Mouse (Mus musculus) midbrain, embryonic 13.5 days (tissue): ENCODE results near the gene Scube1. TPM values are rescaled to one million over a fixed set of nuclear protein-coding genes. Genes with fewer than 3 reads are reported as not detected.

Experiments
- ATAC-seq: fragments of 200-750 bp; cut with Nextera tagmentation; 2 replicates; pipeline ENCODE4 v1.8.0; 2017; ENCODE audit warnings: mild to moderate bottlenecking, moderate TSS enrichment, moderate library complexity
- H3K27ac ChIP-seq: fragments of 300-500 bp; sonication (generic); 2 replicates; pipeline ENCODE4 v1.5.1; 2015; ENCODE audit warnings: inconsistent platforms, mild to moderate bottlenecking, moderate library complexity
- H3K27me3 ChIP-seq: fragments of 300-500 bp; sonication (generic); 2 replicates; pipeline ENCODE4 v1.6.1; 2015; ENCODE audit warnings: mild to moderate bottlenecking, inconsistent platforms
- H3K36me3 ChIP-seq: fragments of 300-500 bp; sonication (generic); 2 replicates; pipeline ENCODE4 v1.6.1; 2015; ENCODE audit warnings: mild to moderate bottlenecking, inconsistent platforms
- H3K4me1 ChIP-seq: fragments of 300-500 bp; sonication (generic); replicated peaks from 2 replicates; pipeline ENCODE4 v1.6.1; 2015; ENCODE audit warnings: inconsistent platforms
- H3K4me2 ChIP-seq: fragments of 300-500 bp; sonication (generic); replicated peaks from 2 replicates; pipeline ENCODE4 v1.6.1; 2015; ENCODE audit warnings: moderate library complexity, mild to moderate bottlenecking, inconsistent platforms
- H3K4me3 ChIP-seq: fragments of 300-500 bp; sonication (generic); replicated peaks from 2 replicates; pipeline ENCODE4 v1.5.1; 2015; ENCODE audit warnings: mild to moderate bottlenecking, inconsistent platforms
- H3K9ac ChIP-seq: fragments of 300-500 bp; sonication (generic); replicated peaks from 2 replicates; pipeline ENCODE4 v1.6.1; 2015; ENCODE audit warnings: mild to moderate bottlenecking, inconsistent platforms
- H3K9me3 ChIP-seq: fragments of 300-500 bp; sonication (generic); 2 replicates; pipeline ENCODE4 v1.6.1; 2016; ENCODE audit warnings: mild to moderate bottlenecking, inconsistent platforms
- WGBS: fragments of 180-500 bp; shearing (Covaris S2); methylation state at CpG from one replicate; pipeline ENCODE4 v1.1.7; 2015; 5-methylcytosine and 5-hydroxymethylcytosine counted together
- polyA plus RNA-seq: library from polyadenylated mRNA; unstranded; fragments of >200 nt; fragmentation: Nextera tagmentation; extraction: Ambion mirVana; gene quantifications from 2 replicates; pipeline ENCODE4 v1.2.1, GENCODE M21; 2015

Gene Scube1
- polyA plus RNA-seq, 1 experiment from 2014 or later, result 16.7 TPM

GRCm38 (mm10) chr15:83742018-83742417, 17.2 kb upstream of the Scube1 start:
- no peaks in the 10 kb centered on the region for H3K36me3 ChIP-seq
- H3K4me1 ChIP-seq, result peaks cover 12% of the 10 kb centered on the region; the same call in 1 of the 2 replicates
- 86% methylated on average over 1 of the region's 1 CpGs for WGBS
- H3K4me2 ChIP-seq, result no peak overlapping the region
- peaks cover 18% of the 10 kb centered on the region for H3K27me3 ChIP-seq
- H3K9me3 ChIP-seq, result no peaks in the 10 kb centered on the region
- ATAC-seq, result no peak
- H3K27ac ChIP-seq, result no peak overlapping the region
- H3K4me3 ChIP-seq, result no peak overlapping the region
- H3K9ac ChIP-seq, result no peak overlapping the region

GRCm38 (mm10) chr15:83740676-83741422, 16.0 kb upstream of the Scube1 start:
- Histone ChIP-seq H3K27me3 (peaks cover 29% of the 10 kb centered on the region), H3K9me3 (no peaks in the 10 kb centered on the region), H3K36me3 (no peaks in the 10 kb centered on the region), H3K9ac (peak overlapping the region; percentile 36; the same call in 1 of the 2 replicates), H3K4me2 (no peak overlapping the region), H3K4me1 (peaks cover 12% of the 10 kb centered on the region; the same call in 1 of the 2 replicates), H3K27ac (no peak overlapping the region), H3K4me3 (no peak overlapping the region)
- 24% methylated on average over 21 of the region's 21 CpGs for WGBS
- no peak for ATAC-seq

- H3K9me3 ChIP-seq, result no peaks in the 10 kb centered on the region
These were observed 2.8 kb upstream of the Scube1 start for GRCm38 (mm10) chr15:83727626-83728025.

GRCm38 (mm10) chr15:83726741-83727140, 1.9 kb upstream of the Scube1 start:
- Histone ChIP-seq H3K36me3 (peaks cover 2% of the 10 kb centered on the region; the same call in 1 of the 2 replicates), H3K27me3 (peaks cover 59% of the 10 kb centered on the region)
- WGBS, result 71% methylated on average over 5 of the region's 5 CpGs

More at GRCm38 (mm10) chr15:83727626-83728025, 2.8 kb upstream of the Scube1 start:
- Histone ChIP-seq H3K4me1 (peaks cover 40% of the 10 kb centered on the region), H3K36me3 (no peaks in the 10 kb centered on the region), H3K27me3 (peaks cover 60% of the 10 kb centered on the region), H3K27ac (no peak overlapping the region), H3K9ac (no peak overlapping the region), H3K4me2 (no peak overlapping the region), H3K4me3 (no peak overlapping the region)
- no peak for ATAC-seq
- WGBS, result 4% methylated on average over 3 of the region's 3 CpGs

GRCm38 (mm10) chr15:83725556-83726200, 857 bp upstream of the Scube1 start:
- peaks cover 40% of the 10 kb centered on the region for H3K4me1 ChIP-seq
- peak; percentile 5; the same call in 1 of the 2 replicates for ATAC-seq
- H3K27me3 ChIP-seq, result peaks cover 55% of the 10 kb centered on the region
- no peak overlapping the region for H3K9ac ChIP-seq
- peaks cover 11% of the 10 kb centered on the region for H3K36me3 ChIP-seq
- WGBS, result 7% methylated on average over 27 of the region's 28 CpGs
- no peaks in the 10 kb centered on the region for H3K9me3 ChIP-seq
- no peak overlapping the region for H3K27ac ChIP-seq
- peak overlapping the region; percentile 75 for H3K4me2 ChIP-seq
- no peak overlapping the region; the same call in 1 of the 2 replicates for H3K4me3 ChIP-seq

More at GRCm38 (mm10) chr15:83726741-83727140, 1.9 kb upstream of the Scube1 start:
- Histone ChIP-seq H3K4me3 (no peak overlapping the region), H3K27ac (no peak overlapping the region), H3K9me3 (no peaks in the 10 kb centered on the region), H3K4me1 (peaks cover 40% of the 10 kb centered on the region), H3K9ac (no peak overlapping the region), H3K4me2 (no peak overlapping the region)
- no peak for ATAC-seq

GRCm38 (mm10) chr15:83724160-83724885, 498 bp downstream of the Scube1 start:
- H3K9ac ChIP-seq, result peak overlapping the region; percentile 82
- peaks cover 20% of the 10 kb centered on the region for H3K36me3 ChIP-seq
- peak overlapping the region; percentile 74 for H3K27ac ChIP-seq
- H3K4me3 ChIP-seq, result peak overlapping the region; percentile 76
- ATAC-seq, result peak; percentile 6
- H3K9me3 ChIP-seq, result no peaks in the 10 kb centered on the region
- peaks cover 40% of the 10 kb centered on the region for H3K4me1 ChIP-seq
- WGBS, result under 1% methylated on average over 52 of the region's 61 CpGs
- H3K4me2 ChIP-seq, result peak overlapping the region; percentile 75
- H3K27me3 ChIP-seq, result peaks cover 50% of the 10 kb centered on the region

GRCm38 (mm10) chr15:83715582-83716228, 9.1 kb downstream of the Scube1 start:
- 59% methylated on average over 6 of the region's 6 CpGs for WGBS
- Histone ChIP-seq H3K27me3 (peaks cover 35% of the 10 kb centered on the region), H3K4me1 (peaks cover 17% of the 10 kb centered on the region)

GRCm38 (mm10) chr15:83712798-83713197, 12.0 kb downstream of the Scube1 start:
- peaks cover 32% of the 10 kb centered on the region for H3K4me1 ChIP-seq
- peaks cover 3% of the 10 kb centered on the region for H3K36me3 ChIP-seq
- ATAC-seq, result no peak
- no peaks in the 10 kb centered on the region for H3K9me3 ChIP-seq
- 81% methylated on average over 10 of the region's 10 CpGs for WGBS
- no peak overlapping the region for H3K4me3 ChIP-seq
- no peak overlapping the region for H3K9ac ChIP-seq
- peaks cover 39% of the 10 kb centered on the region for H3K27me3 ChIP-seq
- H3K4me2 ChIP-seq, result no peak overlapping the region
- H3K27ac ChIP-seq, result no peak overlapping the region

More at GRCm38 (mm10) chr15:83715582-83716228, 9.1 kb downstream of the Scube1 start:
- Histone ChIP-seq H3K27ac (no peak overlapping the region), H3K9ac (no peak overlapping the region), H3K4me2 (no peak overlapping the region), H3K4me3 (no peak overlapping the region), H3K36me3 (peaks cover 24% of the 10 kb centered on the region), H3K9me3 (no peaks in the 10 kb centered on the region)
- ATAC-seq, result no peak

- Histone ChIP-seq H3K27ac (no peak overlapping the region), H3K4me1 (peaks cover 32% of the 10 kb centered on the region), H3K9ac (no peak overlapping the region), H3K4me2 (no peak overlapping the region), H3K4me3 (no peak overlapping the region), H3K36me3 (no peaks in the 10 kb centered on the region; the same call in 1 of the 2 replicates), H3K9me3 (no peaks in the 10 kb centered on the region), H3K27me3 (peaks cover 43% of the 10 kb centered on the region)
- no peak for ATAC-seq
- WGBS, result 94% methylated on average over 5 of the region's 5 CpGs
These were observed 12.5 kb downstream of the Scube1 start for GRCm38 (mm10) chr15:83712361-83712760.

GRCm38 (mm10) chr15:83709889-83710774, 14.7 kb downstream of the Scube1 start:
- Histone ChIP-seq H3K9me3 (no peaks in the 10 kb centered on the region), H3K27me3 (peaks cover 46% of the 10 kb centered on the region), H3K9ac (no peak overlapping the region), H3K4me2 (no peak overlapping the region), H3K36me3 (no peaks in the 10 kb centered on the region), H3K27ac (peak overlapping the region; percentile 28; the same call in 1 of the 2 replicates), H3K4me3 (no peak overlapping the region), H3K4me1 (peaks cover 41% of the 10 kb centered on the region)
- ATAC-seq, result peak; percentile 65
- WGBS, result 6% methylated on average over 23 of the region's 23 CpGs
